Mouse (Mus musculus) embryonic facial prominence, embryonic 14.5 days (tissue): Measurements from ENCODE around the gene Higd1a. TPM values are rescaled to one million over a fixed set of nuclear protein-coding genes. Genes with fewer than 3 reads are reported as not detected.

Experiments used
- ATAC-seq: fragments of 200-750 bp; cut with Nextera tagmentation; 2 replicates; pipeline ENCODE4 v1.8.0; 2017; ENCODE audit warnings: low read depth, moderate number of reproducible peaks, moderate TSS enrichment
- DNase-seq: peaks from one replicate; pipeline ENCODE4 v3.0.0-alpha.2; 2015; ENCODE audit warnings: low spot score
- H3K27ac ChIP-seq: fragments of 300-500 bp; sonication (generic); replicated peaks from 2 replicates; pipeline ENCODE4 v1.5.1; 2014; ENCODE audit warnings: low read depth, mild to moderate bottlenecking, low read length, moderate library complexity
- H3K27me3 ChIP-seq: fragments of 300-500 bp; sonication (generic); replicated peaks from 2 replicates; pipeline ENCODE4 v1.6.1; 2014; ENCODE audit warnings: low read length; ENCODE audit not compliant: control insufficient read depth, insufficient read depth
- H3K36me3 ChIP-seq: fragments of 300-500 bp; sonication (generic); 2 replicates; pipeline ENCODE4 v1.6.1; 2014; ENCODE audit warnings: low read length, mixed read lengths; ENCODE audit not compliant: control insufficient read depth, insufficient read depth
- H3K4me1 ChIP-seq: fragments of 300-500 bp; sonication (generic); 2 replicates; pipeline ENCODE4 v1.6.1; 2014; ENCODE audit warnings: antibody characterized with exemption, low read length; ENCODE audit not compliant: control insufficient read depth, insufficient read depth
- H3K4me2 ChIP-seq: fragments of 300-500 bp; sonication (generic); 2 replicates; pipeline ENCODE4 v1.6.1; 2014; ENCODE audit warnings: low read depth, mild to moderate bottlenecking, low read length, moderate library complexity, mixed read lengths
- H3K4me3 ChIP-seq: fragments of 300-500 bp; sonication (generic); 2 replicates; pipeline ENCODE4 v1.5.1; 2014; ENCODE audit warnings: low read depth, mild to moderate bottlenecking, low read length
- H3K9ac ChIP-seq: fragments of 300-500 bp; sonication (generic); 2 replicates; pipeline ENCODE4 v1.6.1; 2014; ENCODE audit warnings: low read depth, mild to moderate bottlenecking, low read length, moderate library complexity, mixed read lengths
- H3K9me3 ChIP-seq: fragments of 300-500 bp; sonication (generic); 2 replicates; pipeline ENCODE4 v1.6.1; 2016; ENCODE audit warnings: low read length; ENCODE audit not compliant: control insufficient read depth
- WGBS: fragments of 180-500 bp; shearing (Covaris S2); extraction: QIAGEN DNeasy Blood & Tissue Kit; methylation state at CpG from one replicate; pipeline ENCODE4 v1.1.7; 2014; 5-methylcytosine and 5-hydroxymethylcytosine counted together
- polyA plus RNA-seq: library from polyadenylated mRNA; unstranded; fragments of >200 nt; fragmentation: Nextera tagmentation; extraction: Ambion mirVana; gene quantifications from 2 replicates; pipeline ENCODE4 v1.2.1, GENCODE M21; 2014

The Higd1a gene
- polyA plus RNA-seq, 1 experiment from 2014 or later: 192 TPM

DNA sequence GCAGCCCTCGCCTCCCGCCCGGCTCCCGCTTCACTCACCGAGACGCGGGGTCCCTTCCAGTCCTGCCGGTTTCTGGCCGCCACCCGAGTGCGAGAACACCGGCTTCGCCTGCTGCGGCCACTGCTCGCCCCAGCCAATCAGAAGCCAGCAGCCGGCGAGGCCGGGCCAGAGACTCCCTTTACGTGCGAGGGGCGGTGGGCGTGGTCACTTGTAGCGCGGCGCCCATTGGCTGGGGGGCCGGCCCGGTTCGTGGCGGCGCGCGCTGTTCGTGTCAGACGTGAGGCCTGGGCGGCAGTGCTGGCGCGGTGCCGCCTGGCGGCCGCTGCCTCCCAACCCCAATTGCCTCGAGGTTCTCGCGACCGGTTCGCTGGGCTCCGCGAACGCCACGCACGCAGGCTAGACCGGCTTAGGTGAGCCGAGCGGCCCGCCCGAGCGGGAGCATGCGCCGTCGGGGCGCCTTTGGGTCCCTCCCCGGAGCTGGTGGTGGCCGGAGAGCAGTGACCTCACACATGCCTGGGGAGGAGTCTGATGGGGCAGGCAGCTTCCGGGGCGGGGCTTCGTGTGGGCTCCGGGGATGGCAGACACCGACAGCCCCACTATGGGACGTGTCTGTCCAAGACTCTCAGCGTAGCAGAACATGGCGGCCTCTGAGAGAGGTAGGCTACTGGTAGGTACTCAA, 549 bp downstream of the Higd1a start:
- Histone ChIP-seq H3K36me3 (no peaks in the 10 kb centered on the region), H3K9ac (peak overlapping the region; percentile 90), H3K27ac (peak overlapping the region; percentile 96), H3K4me1 (0 out of 2 replicates have a peak, but pooled peaks cover 6% of the 10 kb centered on the region), H3K9me3 (no peaks in the 10 kb centered on the region), H3K27me3 (no peaks in the 10 kb centered on the region), H3K4me3 (peak overlapping the region; percentile 89), H3K4me2 (peak overlapping the region; percentile 91)
- peak; percentile 98 for DNase-seq
- peak; percentile 99 for ATAC-seq
- WGBS: 2% methylated on average over 50 of the region's 70 CpGs

DNA sequence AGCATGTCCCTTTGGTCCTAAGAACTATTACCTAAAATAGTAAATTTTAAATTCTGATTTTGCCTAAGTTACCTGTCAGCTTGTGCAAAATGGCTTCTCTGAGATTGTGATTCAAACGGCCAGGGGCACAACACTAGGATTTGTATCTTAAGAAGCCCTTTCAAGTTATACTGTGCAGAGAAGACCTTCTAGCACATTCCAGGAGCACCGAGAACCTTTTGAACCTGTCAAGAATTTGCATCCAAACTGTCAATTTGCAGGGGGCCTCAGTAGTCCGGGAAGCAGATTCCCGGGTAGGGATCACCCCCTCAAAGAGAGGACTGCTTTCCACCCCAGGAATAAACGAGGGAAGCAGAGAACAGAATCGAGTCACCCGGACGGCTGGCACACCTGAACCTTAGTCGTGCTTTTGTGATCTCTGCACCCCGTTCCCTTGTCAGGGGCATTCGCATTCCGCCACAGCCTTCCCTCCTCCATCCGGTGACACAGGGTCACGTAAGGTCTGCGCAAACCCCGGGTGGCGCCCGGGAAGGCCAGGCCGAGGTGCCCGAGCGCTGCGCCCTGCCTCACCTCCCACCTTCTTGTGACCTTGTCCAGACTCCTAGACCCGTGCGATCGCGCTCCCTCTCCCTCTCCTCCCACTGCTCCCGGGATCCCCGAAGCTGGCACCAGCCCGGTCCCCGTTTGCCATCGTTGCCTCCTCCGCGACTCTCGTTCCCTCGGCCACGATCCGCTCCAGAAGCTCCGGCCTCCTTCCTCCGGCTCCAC, 1.3 kb downstream of the Higd1a start:
- 1% methylated on average over 25 of the region's 39 CpGs for WGBS
- DNase-seq (no peak), ATAC-seq (no peak; the same call in none of the 2 replicates)
- H3K36me3 ChIP-seq: peaks cover 3% of the 10 kb centered on the region; the same call in 1 of the 2 replicates
- H3K27ac ChIP-seq: peak overlapping the region; percentile 96
- H3K4me3 ChIP-seq: peak overlapping the region; percentile 89
- no peaks in the 10 kb centered on the region for H3K9me3 ChIP-seq
- H3K4me1 ChIP-seq: 0 out of 2 replicates have a peak, but pooled peaks cover 6% of the 10 kb centered on the region
- peak overlapping the region; percentile 90 for H3K9ac ChIP-seq
- H3K4me2 ChIP-seq: peak overlapping the region; percentile 91
- H3K27me3 ChIP-seq: no peaks in the 10 kb centered on the region

DNA sequence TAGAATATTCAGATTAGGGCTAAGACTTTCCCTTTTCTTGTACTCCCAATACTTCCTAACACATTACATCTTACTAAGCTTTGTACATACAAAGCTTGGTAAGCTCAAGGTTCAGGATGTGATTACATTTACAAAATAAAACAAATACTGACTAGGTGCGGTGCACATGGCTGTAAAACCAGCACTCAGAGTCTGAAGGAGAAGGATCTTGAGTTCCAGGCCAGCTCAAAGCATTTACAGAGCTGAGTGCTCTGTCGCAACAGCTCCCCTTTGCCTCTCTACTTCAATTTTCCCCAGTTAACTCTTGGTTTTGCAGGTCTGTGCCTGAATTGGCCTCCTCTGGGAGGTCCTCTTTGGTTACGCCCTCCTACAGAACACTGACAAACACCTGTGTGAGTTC, 3.9 kb downstream of the Higd1a start:
- WGBS: 87% methylated on average over 3 of the region's 3 CpGs
- DNase-seq: no peak
- no peak overlapping the region for H3K9ac ChIP-seq
- H3K27me3 ChIP-seq: no peaks in the 10 kb centered on the region
- H3K4me1 ChIP-seq: 0 out of 2 replicates have a peak, but pooled peaks cover 6% of the 10 kb centered on the region
- H3K4me3 ChIP-seq: no peak overlapping the region
- ATAC-seq: no peak
- no peaks in the 10 kb centered on the region for H3K9me3 ChIP-seq
- no peak overlapping the region for H3K27ac ChIP-seq
- H3K36me3 ChIP-seq: peaks cover 22% of the 10 kb centered on the region
- no peak overlapping the region for H3K4me2 ChIP-seq

DNA sequence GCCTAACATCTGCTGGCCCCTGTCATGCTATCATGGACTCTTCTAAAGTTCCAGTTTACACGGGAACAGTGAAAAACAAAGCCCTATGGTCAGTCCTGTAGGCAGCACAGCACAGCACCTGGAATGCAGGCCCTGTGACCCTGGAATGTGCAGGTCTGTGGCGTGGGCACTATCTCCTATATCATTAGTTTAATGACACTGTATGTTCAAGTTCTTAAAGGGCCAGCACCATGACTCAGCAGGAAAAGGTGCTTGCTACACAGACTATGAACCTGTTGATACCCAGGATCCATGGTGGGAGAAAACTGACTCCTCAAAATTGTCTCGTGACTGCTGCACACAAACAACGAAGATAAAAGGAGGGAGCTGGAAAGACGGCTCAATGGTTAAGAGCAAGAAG, 10.3 kb downstream of the Higd1a start:
- no peak overlapping the region for H3K4me2 ChIP-seq
- no peaks in the 10 kb centered on the region for H3K27me3 ChIP-seq
- H3K36me3 ChIP-seq: peaks cover 37% of the 10 kb centered on the region
- ATAC-seq (no peak), DNase-seq (no peak)
- 76% methylated on average over 5 of the region's 5 CpGs for WGBS
- no peak overlapping the region for H3K27ac ChIP-seq
- H3K9ac ChIP-seq: no peak overlapping the region
- H3K9me3 ChIP-seq: no peaks in the 10 kb centered on the region
- H3K4me3 ChIP-seq: no peak overlapping the region
- no peaks in the 10 kb centered on the region for H3K4me1 ChIP-seq

DNA sequence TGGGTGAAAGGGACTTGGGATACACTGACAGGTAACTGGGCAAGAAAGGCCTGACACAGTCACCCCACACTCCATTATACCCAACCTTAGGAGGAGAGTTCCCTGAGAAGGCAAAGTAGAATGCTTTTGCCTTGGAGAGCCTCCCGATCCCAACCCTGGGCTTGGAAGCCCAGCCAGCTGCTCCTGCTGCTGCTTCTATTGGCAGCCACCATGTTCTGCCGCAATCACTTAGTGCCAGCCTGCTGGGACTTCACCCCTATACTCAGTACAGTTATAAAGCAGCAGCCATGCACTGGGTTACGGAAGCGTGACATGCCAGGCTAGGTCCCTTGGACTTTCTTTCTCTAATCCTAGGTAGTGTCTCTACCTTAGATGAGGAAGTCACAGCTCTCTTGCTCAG, 11.0 kb downstream of the Higd1a start:
- 91% methylated on average over 4 of the region's 4 CpGs for WGBS
- Histone ChIP-seq H3K9ac (no peak overlapping the region), H3K4me1 (no peaks in the 10 kb centered on the region), H3K27me3 (no peaks in the 10 kb centered on the region), H3K4me2 (no peak overlapping the region), H3K36me3 (peaks cover 37% of the 10 kb centered on the region), H3K4me3 (no peak overlapping the region), H3K9me3 (no peaks in the 10 kb centered on the region), H3K27ac (no peak overlapping the region)
- DNase-seq: no peak
- no peak for ATAC-seq

DNA sequence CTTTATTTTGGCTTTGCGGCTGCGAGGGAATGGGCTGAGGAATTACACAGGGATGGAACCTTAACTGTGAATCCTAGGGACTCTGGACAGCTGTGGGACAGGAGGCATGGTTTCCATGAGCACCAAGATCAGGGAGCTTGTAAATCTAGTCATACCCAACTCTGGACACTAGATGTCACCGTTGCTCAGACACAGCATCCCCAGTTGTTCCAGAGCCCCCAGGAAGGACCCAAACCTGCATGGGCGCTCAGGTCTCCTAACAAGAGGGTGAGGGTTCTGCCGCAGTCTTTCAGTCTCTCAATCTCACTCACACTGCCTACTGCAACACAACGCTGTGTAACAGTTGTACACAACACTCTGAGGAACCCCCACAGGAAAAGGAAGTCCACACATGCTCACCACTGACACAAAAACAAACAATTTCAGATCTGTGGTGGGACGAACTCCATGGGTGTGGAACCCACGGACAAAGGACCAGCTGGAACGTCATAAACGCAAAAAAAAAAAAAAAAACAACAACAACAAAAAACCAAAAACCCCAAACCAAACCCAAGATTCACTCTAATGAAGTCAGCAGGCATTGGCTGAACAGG, 11.5 kb downstream of the Higd1a start:
- peak; percentile 59 for DNase-seq
- WGBS: 49% methylated on average over 10 of the region's 10 CpGs
- H3K4me2 ChIP-seq: no peak overlapping the region

DNA sequence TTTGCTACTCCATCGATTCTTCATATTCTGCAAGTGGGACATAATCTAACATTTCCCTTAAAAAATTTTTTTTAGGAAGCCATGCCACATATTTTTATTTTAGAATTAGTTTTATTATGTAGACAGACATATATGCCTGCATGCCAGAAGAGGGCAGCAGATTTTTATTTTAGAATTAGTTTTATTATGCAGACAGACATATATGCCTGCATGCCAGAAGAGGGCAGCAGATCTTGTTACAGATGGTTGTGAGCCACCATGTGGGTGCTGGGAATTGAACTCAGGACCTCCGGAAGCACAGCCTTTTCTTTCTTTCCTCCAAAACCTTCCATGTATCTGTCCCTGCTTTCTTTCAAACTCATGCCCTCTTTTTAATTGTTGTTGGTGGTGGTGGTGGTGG, 15.2 kb downstream of the Higd1a start:
- WGBS: 96% methylated on average over 2 of the region's 2 CpGs
- H3K9ac ChIP-seq: no peak overlapping the region

More for the DNA sequence above, 11.5 kb downstream of the Higd1a start:
- Histone ChIP-seq H3K36me3 (peaks cover 32% of the 10 kb centered on the region), H3K27ac (no peak overlapping the region), H3K9ac (no peak overlapping the region), H3K9me3 (no peaks in the 10 kb centered on the region), H3K27me3 (no peaks in the 10 kb centered on the region), H3K4me3 (no peak overlapping the region), H3K4me1 (no peaks in the 10 kb centered on the region)
- ATAC-seq: 0 out of 2 replicates have a peak, but pooled peaks have one; percentile 49

DNA sequence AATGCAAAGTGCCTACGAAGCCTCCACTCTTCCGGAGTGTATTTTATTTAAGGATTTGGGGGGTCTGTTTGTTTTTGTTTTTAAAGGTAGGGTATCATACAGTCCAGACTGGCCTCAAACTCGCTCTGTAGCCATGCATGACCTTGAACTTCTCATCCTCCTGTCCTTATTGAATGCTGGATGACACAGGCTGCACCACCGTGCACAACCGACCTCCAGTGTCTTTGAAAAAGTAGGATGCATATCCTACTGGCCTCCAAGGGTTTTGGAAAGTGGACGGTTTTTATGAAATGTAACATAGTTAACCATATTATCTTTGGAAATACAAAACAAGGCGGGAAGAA, 18.6 kb downstream of the Higd1a start:
- Histone ChIP-seq H3K9me3 (no peaks in the 10 kb centered on the region), H3K4me1 (0 out of 2 replicates have a peak, but pooled peaks cover 10% of the 10 kb centered on the region), H3K4me3 (peak overlapping the region; percentile 55), H3K4me2 (peak overlapping the region; percentile 85), H3K27me3 (no peaks in the 10 kb centered on the region), H3K36me3 (no peaks in the 10 kb centered on the region), H3K9ac (peak overlapping the region; percentile 62), H3K27ac (no peak overlapping the region)
- ATAC-seq (peak; percentile 45; the same call in 1 of the 2 replicates), DNase-seq (no peak)
- WGBS: 36% methylated on average over 7 of the region's 7 CpGs

More for the DNA sequence above, 15.2 kb downstream of the Higd1a start:
- Histone ChIP-seq H3K4me2 (no peak overlapping the region), H3K9me3 (no peaks in the 10 kb centered on the region), H3K4me1 (0 out of 2 replicates have a peak, but pooled peaks cover 10% of the 10 kb centered on the region), H3K27ac (no peak overlapping the region), H3K36me3 (peaks cover 5% of the 10 kb centered on the region; the same call in 1 of the 2 replicates), H3K27me3 (no peaks in the 10 kb centered on the region), H3K4me3 (no peak overlapping the region)
- DNase-seq: no peak
- no peak for ATAC-seq
